Mouse (Mus musculus) brain, adult 2 months (tissue): ENCODE measurements around the gene Carmil3.

Source experiments
- DNase-seq: peaks from one replicate; pipeline ENCODE4 v3.0.0; 2011; ENCODE audit warnings: low read depth, low spot score

Gene Carmil3

DNA sequence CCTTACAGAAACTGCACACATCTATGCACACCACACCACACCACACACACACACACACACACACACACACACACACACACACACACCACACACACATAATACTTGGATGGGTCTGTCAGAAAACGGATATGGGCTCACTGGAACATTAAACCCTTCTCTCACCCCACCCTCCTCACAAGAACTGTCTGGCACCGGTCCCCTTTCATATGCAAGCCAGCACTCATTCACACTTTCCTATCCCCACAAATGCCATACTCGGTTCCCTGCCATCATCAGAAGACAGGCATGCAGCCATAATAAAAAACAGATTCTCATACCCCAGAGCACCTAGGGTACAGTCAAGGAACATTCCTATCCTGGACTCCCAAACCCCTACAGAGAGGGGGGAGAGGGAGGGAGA, 1.7 kb downstream of the Carmil3 start:
- peak; percentile 63 for DNase-seq

DNA sequence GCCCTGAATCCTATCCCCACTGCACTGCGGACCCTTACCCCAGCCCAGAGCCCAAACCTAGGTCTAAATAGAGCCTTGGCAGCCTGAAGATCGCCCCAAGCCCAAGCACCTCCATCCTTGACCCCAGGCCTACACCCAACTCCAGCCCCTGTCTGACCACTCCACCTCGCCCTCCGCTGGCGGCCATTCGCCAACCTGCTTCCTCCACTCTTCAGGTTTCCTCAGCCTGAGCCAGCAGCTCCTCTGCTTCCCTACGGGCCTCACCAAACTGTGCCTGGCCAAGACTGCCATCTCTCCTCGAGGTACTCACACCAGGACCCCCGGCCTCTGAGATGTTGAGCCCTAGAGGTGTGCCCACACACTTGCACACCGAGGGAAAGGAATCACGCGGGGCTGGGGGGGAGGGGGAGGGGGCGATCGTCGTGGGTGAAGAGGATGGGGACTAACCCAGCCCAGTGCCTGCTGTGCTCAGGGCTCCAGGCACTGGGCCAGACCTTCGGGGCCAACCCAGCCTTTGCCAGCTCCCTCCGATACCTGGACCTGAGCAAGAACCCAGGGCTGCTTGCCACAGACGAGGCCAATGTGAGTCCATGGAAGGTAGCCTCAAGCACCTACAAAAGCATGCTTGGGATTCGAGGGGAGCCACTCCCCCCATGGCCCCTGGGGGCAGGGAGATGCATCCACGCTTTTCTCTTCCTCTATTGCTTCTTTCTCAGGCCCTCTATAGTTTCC, 5.2 kb downstream of the Carmil3 start:
- DNase-seq: no peak

DNA sequence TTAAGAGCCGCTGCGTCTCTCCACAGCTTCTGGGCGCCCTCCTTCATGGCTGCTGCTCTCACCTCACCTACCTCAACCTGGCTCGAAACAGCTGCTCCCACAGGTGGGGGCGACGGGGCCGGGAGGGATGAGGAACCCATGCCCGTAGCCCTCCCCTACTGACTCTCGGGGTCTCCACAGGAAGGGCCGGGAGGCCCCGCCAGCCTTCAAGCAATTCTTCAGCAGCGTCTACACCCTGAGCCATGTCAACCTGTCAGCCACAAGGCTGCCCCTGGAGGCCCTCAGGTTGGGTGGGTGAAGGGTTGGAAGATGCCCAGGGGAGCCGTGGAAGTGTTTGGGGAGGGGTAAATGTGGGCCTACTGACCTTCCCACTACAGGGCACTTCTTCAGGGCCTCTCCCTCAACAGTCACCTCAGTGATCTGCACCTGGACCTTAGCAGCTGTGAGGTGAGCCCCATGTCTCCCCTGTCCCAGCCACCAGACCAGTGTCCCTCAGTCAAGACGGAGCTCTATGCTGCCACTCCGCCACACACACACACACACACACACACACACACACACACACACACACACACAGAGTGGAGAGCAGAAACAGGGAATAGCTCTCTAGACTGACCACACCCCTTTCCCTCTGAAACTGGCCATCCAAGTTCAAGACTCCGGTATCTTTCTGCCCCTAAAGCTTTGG, 6.5 kb downstream of the Carmil3 start:
- no peak for DNase-seq

DNA sequence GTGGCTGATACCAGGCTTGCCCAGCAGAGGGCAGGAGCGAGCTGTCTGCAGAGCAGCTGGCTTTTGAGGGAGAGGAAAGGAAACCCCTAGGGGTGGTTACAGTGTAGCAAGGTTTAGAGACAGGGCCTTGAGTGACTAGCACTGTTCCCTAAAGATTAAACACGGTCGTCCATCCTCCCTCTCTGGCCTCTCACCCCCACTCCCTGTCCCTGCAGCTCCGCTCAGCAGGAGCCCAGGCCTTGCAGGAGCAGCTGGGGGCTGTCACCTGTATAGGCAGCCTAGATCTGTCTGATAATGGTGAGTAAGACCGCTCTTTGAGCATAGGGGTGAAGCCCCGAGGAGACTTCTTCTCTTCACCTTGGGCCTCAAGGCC, 7.0 kb downstream of the Carmil3 start:
- DNase-seq: peak; percentile 83

DNA sequence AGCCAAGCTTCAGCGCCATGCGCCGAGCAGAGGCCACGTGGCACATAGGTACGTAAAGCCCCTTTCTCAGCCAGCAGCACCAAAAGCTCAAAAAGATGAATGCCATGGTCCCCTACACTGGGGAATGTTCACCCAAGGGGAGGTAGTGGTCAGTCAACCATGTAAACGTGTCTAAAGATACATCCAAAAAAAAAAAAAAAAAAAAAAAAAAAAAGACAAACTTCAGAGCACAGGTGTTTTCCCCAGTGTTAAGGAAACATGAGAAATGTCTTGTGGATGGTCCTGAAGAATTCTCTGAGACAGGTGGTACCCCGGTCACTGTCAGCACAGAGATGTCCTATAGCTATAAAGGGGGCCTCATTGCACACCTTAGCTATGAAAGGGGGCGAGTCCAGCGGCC, 15.2 kb downstream of the Carmil3 start:
- no peak for DNase-seq

DNA sequence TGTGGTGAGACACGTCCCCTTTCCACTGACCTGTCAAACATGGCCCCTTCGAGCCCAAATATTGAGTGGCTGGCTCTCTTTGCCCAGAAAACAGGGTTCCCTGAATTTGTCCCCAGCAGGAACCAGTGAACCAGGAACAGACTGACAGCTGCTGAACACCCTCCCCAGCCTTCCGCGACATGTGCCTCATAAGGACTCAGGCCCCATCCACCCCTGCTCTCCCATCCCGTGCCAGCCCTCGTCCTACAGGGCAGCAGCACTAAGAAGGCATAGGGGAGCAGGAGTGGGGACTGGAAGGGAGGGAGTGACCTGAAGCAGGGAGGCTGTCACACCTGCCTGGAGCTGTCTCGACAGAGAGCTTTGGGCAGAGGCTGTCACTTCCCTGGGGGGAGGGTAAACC, 17.4 kb downstream of the Carmil3 start:
- DNase-seq: no peak

DNA sequence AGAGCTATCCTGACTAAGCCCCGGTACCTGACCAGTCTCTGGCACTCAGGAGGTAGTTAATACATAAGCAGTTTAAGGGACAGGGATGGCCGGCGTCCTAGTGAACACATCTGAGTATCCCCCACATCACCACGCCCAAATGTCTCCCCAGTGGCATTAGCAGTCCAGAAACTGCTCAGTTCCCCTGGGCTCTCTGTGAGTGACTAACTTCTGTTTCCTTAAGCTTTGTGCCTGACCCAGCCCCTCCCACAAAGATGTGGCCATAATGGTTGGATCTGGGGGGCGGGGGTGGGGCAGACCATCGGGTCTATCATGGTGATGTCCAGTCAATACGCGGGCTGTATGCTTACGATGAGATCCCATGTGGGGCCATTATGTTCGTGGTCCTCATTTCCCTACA, 19.1 kb downstream of the Carmil3 start:
- DNase-seq: no peak

DNA sequence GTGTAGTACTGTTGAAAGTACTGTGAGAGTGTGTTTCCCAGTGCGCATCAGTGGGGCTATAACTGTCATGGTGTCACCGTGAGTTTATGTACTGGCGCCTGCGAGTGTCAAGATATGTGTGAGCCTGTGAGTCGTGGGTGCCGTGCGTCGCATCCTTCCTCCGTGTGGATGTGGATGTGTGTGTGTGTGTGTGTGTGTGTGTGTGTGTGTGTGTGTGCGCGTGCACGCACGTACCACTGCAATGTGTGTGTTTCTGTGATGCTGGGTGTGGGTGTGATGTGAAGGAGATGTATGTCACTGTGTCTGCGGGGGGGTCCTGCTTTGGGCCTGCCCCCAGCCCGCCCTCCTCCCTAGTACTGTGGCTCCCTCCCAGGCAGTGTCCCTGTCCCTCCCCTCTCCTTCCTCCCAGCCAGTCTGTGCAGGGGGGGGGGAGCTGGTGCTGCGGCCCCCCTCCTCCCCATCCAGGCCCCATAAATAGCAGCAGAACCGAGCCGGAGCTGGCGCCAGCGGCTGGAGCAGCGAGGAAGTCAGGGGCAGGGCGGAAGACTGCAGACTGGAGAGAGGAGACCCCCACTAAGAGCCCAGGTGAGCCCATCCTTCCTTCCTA, 19.8 kb downstream of the Carmil3 start, which contains the start of gene Cpne6:
TSS of gene Cpne6 (plus strand) at position 321 of the 607 bp plus-strand sequence.
- DNase-seq: peak; percentile 83

DNA sequence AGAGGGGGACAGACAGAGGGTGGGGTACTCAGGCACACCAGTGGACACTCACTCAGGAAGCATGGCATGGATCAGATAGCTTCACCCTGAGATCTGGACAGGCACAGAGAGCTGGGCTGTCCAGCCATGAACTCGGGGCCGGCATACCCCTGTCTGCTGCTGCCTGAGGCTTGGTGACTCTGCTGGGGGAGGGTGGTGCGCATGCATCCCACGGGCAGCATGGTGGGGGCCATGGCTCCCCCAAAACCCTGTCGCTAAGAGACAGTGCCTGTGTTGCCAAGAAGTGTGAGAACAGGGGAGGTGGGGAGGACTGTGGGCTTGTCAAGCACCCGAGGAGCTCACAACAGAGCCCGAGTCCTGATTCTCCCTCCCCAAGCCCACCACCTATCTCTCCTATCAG, 20.6 kb downstream of the Carmil3 start:
- DNase-seq: peak; percentile 88

DNA sequence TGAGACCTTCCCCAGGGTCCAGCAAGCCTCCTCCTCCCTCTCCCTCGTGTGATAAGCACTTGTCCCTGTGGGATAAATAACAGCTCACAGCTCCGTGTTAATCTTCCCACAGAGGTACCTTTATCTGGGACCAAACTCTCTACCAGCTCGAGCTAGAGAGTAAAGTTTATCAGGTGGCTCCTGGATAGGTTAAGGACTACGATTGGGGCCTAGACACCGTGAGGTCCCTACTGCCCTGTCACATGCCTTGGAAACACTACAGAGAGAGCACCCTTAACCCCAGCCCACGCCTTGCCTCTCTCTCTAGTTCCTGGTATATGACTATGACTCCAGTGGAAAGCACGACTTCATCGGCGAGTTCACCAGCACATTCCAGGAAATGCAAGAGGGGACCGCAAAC, 23.5 kb downstream of the Carmil3 start:
- DNase-seq: no peak

DNA sequence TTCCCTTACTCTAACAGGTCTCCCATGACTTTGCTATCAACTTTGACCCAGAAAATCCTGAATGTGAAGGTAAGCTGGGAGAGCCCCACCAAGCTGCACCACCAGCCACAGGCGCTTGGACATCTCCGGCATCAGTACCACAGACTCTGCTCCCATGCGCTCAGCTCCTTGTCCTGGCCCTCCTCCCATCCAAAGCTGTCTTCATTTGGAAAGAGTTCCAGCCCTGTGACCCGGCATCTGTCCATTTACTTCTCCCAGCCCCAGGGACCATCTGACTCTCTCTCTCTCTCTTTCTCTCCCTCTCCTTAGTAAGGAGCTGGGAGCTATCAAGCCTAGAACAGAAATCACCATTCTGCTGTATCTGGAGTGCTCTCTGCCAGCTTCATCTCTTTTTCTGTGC, 25.4 kb downstream of the Carmil3 start:
- DNase-seq: no peak

DNA sequence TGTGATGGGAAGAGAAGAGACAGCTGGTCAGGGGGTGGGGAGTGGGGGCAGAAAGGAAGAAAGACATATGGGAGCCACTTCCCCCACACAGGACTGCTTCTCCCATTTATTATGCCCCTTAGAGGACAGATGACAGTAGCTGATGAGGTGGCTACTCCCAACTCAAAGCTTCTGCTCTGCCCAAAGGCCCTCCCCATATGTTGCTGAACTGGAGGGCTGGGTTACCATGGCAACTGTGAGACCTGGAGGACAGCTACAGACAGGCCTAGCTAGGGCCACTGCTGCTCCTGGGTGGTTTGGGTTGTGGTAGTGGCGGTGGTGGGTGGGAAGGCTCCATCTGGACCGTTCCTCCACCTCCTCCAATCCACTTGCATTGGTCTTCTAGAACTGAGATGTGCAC, 28.4 kb downstream of the Carmil3 start:
- peak; percentile 89 for DNase-seq

DNA sequence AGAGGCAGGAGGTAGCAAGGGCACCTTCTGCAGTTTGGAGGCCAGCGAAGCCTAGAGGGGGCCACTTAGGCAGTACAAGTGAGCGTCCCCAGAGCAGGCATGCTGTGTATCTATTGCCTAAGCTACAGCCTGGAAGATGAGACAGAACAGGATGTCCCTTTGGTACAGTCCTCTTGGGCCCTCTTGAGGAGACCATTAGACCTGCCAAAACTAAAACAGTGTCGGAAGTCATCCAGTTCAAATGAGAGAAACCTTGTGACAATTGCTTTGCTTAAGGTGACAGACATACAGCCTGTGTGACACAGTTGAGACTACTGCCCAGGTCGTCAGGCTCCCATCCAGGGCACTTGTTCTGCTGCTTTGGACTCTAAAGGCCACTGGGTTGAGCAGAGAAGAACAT, 29.2 kb downstream of the Carmil3 start:
- DNase-seq: peak; percentile 54

DNA sequence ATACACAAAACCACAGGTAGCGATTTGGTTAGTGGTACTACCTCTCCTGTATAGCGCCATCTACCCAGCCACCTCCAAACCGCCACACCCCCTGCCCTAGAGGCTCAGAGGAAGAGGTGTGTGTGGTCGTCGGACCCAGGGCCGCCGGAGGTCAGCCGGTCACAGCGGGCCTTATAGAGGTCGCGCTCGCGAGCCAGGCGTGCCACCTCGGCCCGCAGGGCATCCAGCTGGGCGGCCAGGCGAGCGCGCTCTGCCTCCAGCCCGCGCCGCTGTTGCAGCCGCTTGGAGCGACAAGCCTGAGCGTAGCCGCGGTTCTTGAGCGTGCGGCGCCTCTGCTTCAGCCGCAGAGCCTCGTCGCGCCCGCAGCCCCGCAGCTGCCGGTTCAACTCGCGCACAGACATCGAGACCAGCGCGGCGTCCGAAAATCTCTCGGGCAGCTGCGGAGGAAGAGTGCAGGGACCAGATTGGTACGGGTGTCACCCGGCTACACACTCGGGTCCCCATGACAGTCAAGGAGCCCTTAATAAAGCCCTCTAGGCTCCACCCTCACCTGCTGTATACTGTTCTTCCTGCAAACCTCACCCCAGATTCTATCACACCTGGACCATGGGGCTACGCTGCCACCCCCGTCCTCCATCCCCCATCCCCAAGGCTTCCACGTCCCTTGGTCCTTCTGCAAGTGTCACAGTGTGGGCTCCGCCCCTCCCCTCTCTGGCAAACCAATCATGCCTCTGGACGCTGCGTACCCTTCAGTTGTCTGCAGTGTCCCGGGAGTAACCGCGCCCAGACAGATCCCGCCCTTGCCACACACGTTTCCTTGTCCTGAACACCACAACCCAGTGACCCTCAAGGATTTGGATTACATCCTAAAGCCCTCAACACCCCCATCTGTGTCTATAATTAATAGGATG, 30.3 kb downstream of the Carmil3 start:
- peak; percentile 63 for DNase-seq

DNA sequence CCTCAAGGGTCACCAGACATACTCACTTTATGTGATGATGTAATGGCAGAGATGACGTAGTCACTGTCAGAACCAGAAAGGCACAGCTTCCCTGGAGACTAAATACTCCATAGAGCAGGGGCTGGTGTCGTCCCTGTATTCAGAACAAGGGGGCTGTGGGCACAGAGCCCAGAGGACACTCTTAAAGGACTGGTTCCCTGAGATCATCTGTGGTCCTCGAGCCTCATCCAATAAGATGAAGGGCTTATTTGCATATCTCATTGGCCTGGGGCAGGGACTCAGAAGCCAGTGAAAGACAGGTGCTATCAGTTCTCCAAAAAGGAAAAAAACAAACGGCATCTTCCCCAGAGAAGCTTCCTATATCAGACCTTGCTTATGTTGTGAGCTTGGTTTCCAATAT, 33.6 kb downstream of the Carmil3 start:
- DNase-seq: no peak

DNA sequence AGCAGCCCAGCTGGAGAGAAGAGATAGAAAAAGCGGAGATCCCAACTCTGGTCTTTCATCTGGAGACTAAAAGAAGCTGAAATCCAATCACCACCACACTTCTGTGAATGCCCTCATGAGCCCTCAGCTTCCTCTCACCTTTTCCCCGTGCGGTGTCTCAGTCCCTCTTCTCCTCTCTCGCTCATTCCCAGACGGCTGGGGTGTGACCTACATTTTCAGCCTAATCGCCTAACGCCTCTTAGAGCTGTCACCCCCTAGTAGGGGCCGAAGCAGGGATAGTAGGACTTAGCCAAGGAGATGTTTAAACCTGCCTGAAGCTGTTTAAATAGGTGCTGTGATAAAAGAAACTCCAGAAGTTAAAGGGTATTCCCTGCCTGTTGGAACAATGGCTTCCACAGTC, 34.3 kb downstream of the Carmil3 start, which contains the start of gene Nrl:
TSS of gene Nrl (minus strand) at position 197 of the 400 bp plus-strand sequence.
- no peak for DNase-seq

DNA sequence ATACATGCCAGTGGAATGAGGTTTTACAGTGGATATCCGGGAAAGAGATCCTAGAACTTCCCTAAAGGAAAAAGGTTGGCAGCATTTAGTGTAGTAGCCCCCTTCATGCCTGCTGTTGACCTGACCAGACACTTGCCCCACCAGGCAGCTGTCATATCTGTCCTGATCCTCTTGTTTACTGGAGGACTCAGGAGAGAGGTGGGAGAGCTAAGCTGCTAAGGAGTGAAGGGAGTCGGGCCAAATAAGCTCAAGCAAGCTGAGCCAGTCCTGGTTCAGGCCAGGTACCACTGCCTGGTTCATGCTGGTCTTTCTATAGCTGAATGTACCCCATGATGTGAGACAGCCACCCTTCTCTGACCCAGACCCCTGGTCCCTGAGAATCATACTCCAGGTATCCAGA, 36.2 kb downstream of the Carmil3 start:
- DNase-seq: no peak

DNA sequence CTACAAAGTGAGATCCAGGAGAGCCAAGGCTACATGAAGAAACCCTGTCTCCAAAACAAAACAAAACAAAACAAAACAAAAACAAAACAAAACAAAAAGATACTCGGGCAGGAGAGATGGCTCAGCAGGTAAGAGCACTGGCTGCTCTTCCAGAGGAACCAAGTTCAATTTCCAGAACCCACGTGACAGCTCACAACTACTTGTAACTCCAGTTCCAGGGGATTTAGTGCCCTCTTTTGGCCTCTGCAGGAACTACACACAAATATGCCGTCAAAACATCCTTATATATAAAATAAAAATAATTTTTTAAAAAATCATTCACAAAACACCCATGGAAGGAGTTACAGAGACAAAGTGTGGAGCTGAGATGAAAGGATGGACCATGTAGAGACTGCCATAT, 37.5 kb downstream of the Carmil3 start:
- DNase-seq: peak; percentile 87

DNA sequence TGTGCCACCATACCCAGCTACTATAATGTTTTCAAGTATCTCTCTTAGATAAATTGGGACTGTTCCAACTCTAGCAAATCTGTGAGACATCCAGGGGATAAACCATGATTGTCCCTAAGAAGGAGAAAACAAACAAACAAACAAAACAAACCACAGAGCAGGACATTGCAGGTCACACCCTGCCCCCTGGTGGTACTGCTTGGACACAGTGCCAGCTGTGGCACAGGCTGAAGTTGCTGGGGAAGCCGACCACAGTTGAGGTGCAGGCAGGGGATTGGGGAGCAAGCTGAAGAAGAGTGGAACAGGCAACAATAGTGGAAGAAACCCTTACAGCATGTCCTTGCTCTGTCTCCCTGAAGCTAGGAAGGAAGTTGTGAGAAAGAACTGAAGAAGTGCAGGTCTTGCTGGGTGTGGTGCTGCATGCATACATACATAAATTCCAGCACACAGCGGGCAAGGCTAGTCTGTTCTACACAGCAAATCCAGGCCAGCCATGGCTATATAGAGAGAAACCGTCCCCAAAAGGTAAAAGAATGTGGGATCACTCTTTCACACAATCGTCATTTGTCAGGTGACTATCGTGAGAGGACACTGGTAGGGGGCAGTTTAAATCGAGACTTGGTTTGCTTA, 45.8 kb downstream of the Carmil3 start:
- DNase-seq: peak; percentile 50

DNA sequence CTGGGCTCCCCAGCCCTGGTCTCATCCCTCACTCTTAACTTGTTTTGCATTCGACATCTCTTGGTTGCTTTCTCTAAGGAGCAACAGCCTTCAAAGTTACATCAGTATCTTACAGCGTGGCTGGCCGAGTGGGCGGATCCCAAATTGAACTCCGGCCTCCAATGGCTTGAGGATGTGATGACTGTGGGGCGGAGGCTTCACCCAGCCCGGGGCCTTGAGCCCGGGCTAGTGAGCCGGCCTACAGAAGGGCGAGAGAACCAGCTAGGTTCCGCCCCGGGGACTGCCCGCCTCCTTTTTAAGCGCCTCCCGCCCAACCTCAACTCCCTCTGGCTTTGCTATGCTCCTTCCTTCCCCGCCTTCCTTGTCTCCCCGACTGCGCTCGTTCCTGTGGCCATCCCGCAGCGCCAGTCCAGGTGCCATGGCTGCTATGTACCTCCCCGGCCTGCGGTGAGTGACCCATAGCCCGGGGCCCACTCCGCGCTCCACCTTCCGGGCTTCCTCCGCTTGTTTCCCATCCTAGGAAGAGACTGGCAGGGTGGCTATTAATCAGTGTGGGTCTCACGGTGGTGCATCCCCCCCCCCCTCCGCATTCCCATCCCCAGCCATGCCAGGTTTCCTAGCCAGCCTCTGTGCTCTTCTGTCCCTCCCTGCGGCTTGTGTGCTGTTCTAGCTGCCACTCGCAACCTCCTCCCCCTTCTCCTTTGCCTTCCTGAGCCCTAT, 49.8 kb downstream of the Carmil3 start, which contains the start of gene Pck2:
TSS of gene Pck2 (plus strand) at position 200 of the 720 bp plus-strand sequence.
- peak; percentile 95 for DNase-seq
